15 mouse cellular contexts compared by ENCODE assay signal in genomic region chr4:130766926-130767325, GRCm38 (mm10).
"Had no signal": no experiment of that assay in that cellular context is flagged by ENCODE, and none has a peak within 500 bp of the region (broad histone marks: within the 10 kb centered on the region; RNA-seq: fewer than 3 reads in every experiment).

No protein-coding gene starts in this region.

- H3K4me3 ChIP-seq: kidney, embryonic 15.5 days; midbrain, embryonic 13.5 days; stomach, embryonic 15.5 days had no signal

- H3K27ac ChIP-seq: kidney, embryonic 15.5 days; liver, embryonic 14.5 days; macrophage; midbrain, embryonic 13.5 days; stomach, embryonic 15.5 days had no signal

- H3K4me1 ChIP-seq: kidney, embryonic 15.5 days; midbrain, embryonic 13.5 days; stomach, embryonic 15.5 days had no signal

- DNase-seq: kidney, adult 11 months; kidney, adult 8-10 months; kidney, postnatal 10 days; kidney, postnatal 36 days; liver, postnatal 0 days; lung, embryonic 14.5 days; right cerebral cortex, adult 18-20 months; right cerebral cortex, postnatal 14 days; right cerebral cortex, postnatal 4 days; thymus, postnatal 25 days had no signal
